ENCODE assay signal across 19 mouse cellular contexts in the genomic region with DNA sequence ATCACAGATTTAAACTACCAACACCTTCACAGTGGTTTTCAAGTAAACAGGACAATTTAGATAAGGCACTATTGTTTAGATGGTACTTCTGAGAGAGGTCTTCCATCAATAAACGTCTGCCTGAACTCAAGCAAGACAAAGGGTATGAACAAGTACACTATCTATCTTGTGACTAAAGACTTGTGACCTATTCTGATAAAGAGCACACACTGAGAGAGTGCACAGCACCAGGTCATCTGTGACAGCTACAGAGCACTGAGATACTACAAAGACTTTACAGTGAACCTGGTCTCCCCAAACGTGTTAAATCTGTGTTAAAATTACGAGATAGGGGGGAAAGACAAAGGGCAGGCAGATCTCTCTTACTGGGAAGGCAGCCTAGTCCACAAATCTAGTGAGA. TPM values are rescaled to one million over a fixed set of nuclear protein-coding genes. Genes with fewer than 3 reads are reported as not detected.
DNase-seq lines count a peak whose midpoint lies in the region; ATAC-seq and TF ChIP-seq lines count a peak whose summit lies in the region.
"Had no signal": no experiment of that assay in that cellular context is flagged by ENCODE, and none has a peak within 500 bp of the region (broad histone marks: within the 10 kb centered on the region; RNA-seq: fewer than 3 reads in every experiment).

No protein-coding gene starts in this region.

- DNase-seq in midbrain, postnatal 0 days (ENCODE audit: low spot score), result no peak
- DNase-seq: adrenal gland, adult 2 months; adrenal gland, adult 8-10 months; adrenal gland, postnatal 10 days; adrenal gland, postnatal 14 days; adrenal gland, postnatal 25 days; adrenal gland, postnatal 36 days; B cell, adult 2 months; cerebellum, adult 11 months; cerebellum, adult 11-12 months; cerebellum, adult 18-20 months had no signal

- TF ChIP-seq CTCF in intestine, postnatal 0 days (IDR thresholded peaks at IDR 0.05; ENCODE audit: low read depth), result no peak
- no peak for TF ChIP-seq CTCF in midbrain, postnatal 0 days (IDR thresholded peaks at IDR 0.05)

- WGBS in intestine, embryonic 16.5 days, result 62% methylated on average over 3 of the region's 3 CpGs
- 47% methylated on average over 3 of the region's 3 CpGs for WGBS in intestine, embryonic 15.5 days
- 50% methylated on average over 3 of the region's 3 CpGs for WGBS in intestine, postnatal 0 days
- 78% methylated on average over 3 of the region's 3 CpGs for WGBS in midbrain, postnatal 0 days

- no peak overlapping the region for H3K27ac ChIP-seq in intestine, embryonic 16.5 days (ENCODE audit: low read length)
- H3K27ac ChIP-seq in intestine, embryonic 15.5 days, result no peak overlapping the region
- H3K27ac ChIP-seq in intestine, postnatal 0 days (ENCODE audit: low read depth, low read length), result no peak overlapping the region
- H3K27ac ChIP-seq in midbrain, postnatal 0 days (ENCODE audit: low read depth, low read length), result no peak overlapping the region

- 0 out of 2 replicates have a peak, but pooled peaks have one; percentile 59 for ATAC-seq in intestine, embryonic 16.5 days
- no peak for ATAC-seq in intestine, embryonic 15.5 days
- ATAC-seq in intestine, postnatal 0 days, result peak; percentile 55; the same call in 1 of the 2 replicates
- no peak for ATAC-seq in midbrain, postnatal 0 days (ENCODE audit: low FRiP score)
- ATAC-seq: activated CD4-positive, CD25-positive, alpha-beta regulatory T cell, adult 4 months; CD4-positive, CD25-positive, alpha-beta regulatory T cell, adult 4 months; Patski had no signal

- H3K4me1 ChIP-seq in intestine, embryonic 16.5 days (ENCODE audit: control insufficient read depth, insufficient read depth, low read length), result no peaks in the 10 kb centered on the region
- no peaks in the 10 kb centered on the region for H3K4me1 ChIP-seq in intestine, embryonic 15.5 days (replicated peaks)
- no peaks in the 10 kb centered on the region for H3K4me1 ChIP-seq in intestine, postnatal 0 days (replicated peaks; ENCODE audit: control insufficient read depth, insufficient read depth, low read length)
- H3K4me1 ChIP-seq in midbrain, postnatal 0 days (ENCODE audit: insufficient read depth, low read length), result no peaks in the 10 kb centered on the region

- no peak overlapping the region for H3K4me2 ChIP-seq in intestine, embryonic 16.5 days (ENCODE audit: low read depth, low read length)
- no peak overlapping the region for H3K4me2 ChIP-seq in intestine, embryonic 15.5 days (replicated peaks)
- no peak overlapping the region for H3K4me2 ChIP-seq in intestine, postnatal 0 days (replicated peaks; ENCODE audit: low read depth)
- no peak overlapping the region for H3K4me2 ChIP-seq in midbrain, postnatal 0 days (ENCODE audit: low read depth, low read length, poor library complexity, severe bottlenecking)

- H3K9ac ChIP-seq in intestine, embryonic 16.5 days (ENCODE audit: low read depth, low read length), result no peak overlapping the region
- H3K9ac ChIP-seq in intestine, embryonic 15.5 days, result no peak overlapping the region
- H3K9ac ChIP-seq in intestine, postnatal 0 days (ENCODE audit: low read depth, low read length), result no peak overlapping the region
- no peak overlapping the region for H3K9ac ChIP-seq in midbrain, postnatal 0 days (replicated peaks; ENCODE audit: low read length, poor library complexity, severe bottlenecking)

- H3K27me3 ChIP-seq in intestine, embryonic 16.5 days (replicated peaks; ENCODE audit: control insufficient read depth, insufficient read depth, low read length), result no peaks in the 10 kb centered on the region
- H3K27me3 ChIP-seq in intestine, embryonic 15.5 days (replicated peaks), result no peaks in the 10 kb centered on the region
- H3K27me3 ChIP-seq in intestine, postnatal 0 days (replicated peaks; ENCODE audit: control insufficient read depth, insufficient read depth, low read length), result no peaks in the 10 kb centered on the region
- H3K27me3 ChIP-seq in midbrain, postnatal 0 days (ENCODE audit: insufficient read depth, low read length), result no peaks in the 10 kb centered on the region
- H3K27me3 ChIP-seq: CH12.LX, Patski had no signal

- no peak overlapping the region for H3K4me3 ChIP-seq in intestine, embryonic 16.5 days (ENCODE audit: low read length)
- H3K4me3 ChIP-seq in intestine, embryonic 15.5 days (replicated peaks), result no peak overlapping the region
- H3K4me3 ChIP-seq in intestine, postnatal 0 days (ENCODE audit: low read depth, low read length), result no peak overlapping the region
- H3K4me3 ChIP-seq in midbrain, postnatal 0 days (ENCODE audit: low read depth, low read length), result no peak overlapping the region

- H3K9me3 ChIP-seq in intestine, embryonic 16.5 days (ENCODE audit: control insufficient read depth, low read length), result no peaks in the 10 kb centered on the region
- no peaks in the 10 kb centered on the region for H3K9me3 ChIP-seq in intestine, embryonic 15.5 days
- H3K9me3 ChIP-seq in intestine, postnatal 0 days (ENCODE audit: control insufficient read depth), result no peaks in the 10 kb centered on the region
- no peaks in the 10 kb centered on the region for H3K9me3 ChIP-seq in midbrain, postnatal 0 days (ENCODE audit: low read length)
- H3K9me3 ChIP-seq: G1E had no signal

- H3K36me3 ChIP-seq in intestine, embryonic 16.5 days (ENCODE audit: control insufficient read depth, insufficient read depth, low read length), result no peaks in the 10 kb centered on the region; the same call in 1 of the 2 replicates
- 0 out of 2 replicates have a peak, but pooled peaks cover 4% of the 10 kb centered on the region for H3K36me3 ChIP-seq in intestine, embryonic 15.5 days
- peaks cover 51% of the 10 kb centered on the region for H3K36me3 ChIP-seq in intestine, postnatal 0 days (ENCODE audit: control insufficient read depth, insufficient read depth)
- H3K36me3 ChIP-seq in midbrain, postnatal 0 days (ENCODE audit: insufficient read depth, low read length), result peaks cover 15% of the 10 kb centered on the region; the same call in 1 of the 2 replicates

RNA-seq across cellular contexts. Expression of a gene that starts 33.6 kb away (rescaled TPM):
- polyA plus RNA-seq in intestine, embryonic 16.5 days (2015; fragmentation: Nextera tagmentation; extraction: Ambion mirVana), result 51.3 and 56.3 TPM in 2 replicates
- polyA plus RNA-seq in intestine, embryonic 15.5 days (2015; fragmentation: Nextera tagmentation; extraction: Ambion mirVana), result 62.0 and 82.6 TPM in 2 replicates
- 59.2 and 63.3 TPM in 2 replicates for polyA plus RNA-seq in intestine, postnatal 0 days (2015; fragmentation: Nextera tagmentation; extraction: Ambion mirVana)
- total RNA-seq in midbrain, postnatal 0 days (2014; rRNA removed), result 113 and 114 TPM in 2 replicates
- polyA plus RNA-seq in midbrain, postnatal 0 days (2015; fragmentation: Nextera tagmentation; extraction: Ambion mirVana), result 166 and 182 TPM in 2 replicates

Comparison
In these comparisons a context has a peak if more than half of its experiments do, and no peak if none do; other contexts are left out.
1. ATAC-seq: peak in intestine, embryonic 16.5 days (single experiment) and intestine, postnatal 0 days (single experiment); none in intestine, embryonic 15.5 days (single experiment) and midbrain, postnatal 0 days (single experiment).